Mouse (Mus musculus) midbrain, embryonic 13.5 days (tissue): ENCODE measurements around the gene Aplf. TPM values are rescaled to one million over a fixed set of nuclear protein-coding genes. Genes with fewer than 3 reads are reported as not detected.

Experiments
- ATAC-seq: fragments of 200-750 bp; cut with Nextera tagmentation; 2 replicates; pipeline ENCODE4 v1.8.0; 2017; ENCODE audit warnings: mild to moderate bottlenecking, moderate TSS enrichment, moderate library complexity
- H3K27ac ChIP-seq: fragments of 300-500 bp; sonication (generic); 2 replicates; pipeline ENCODE4 v1.5.1; 2015; ENCODE audit warnings: inconsistent platforms, mild to moderate bottlenecking, moderate library complexity
- H3K27me3 ChIP-seq: fragments of 300-500 bp; sonication (generic); 2 replicates; pipeline ENCODE4 v1.6.1; 2015; ENCODE audit warnings: mild to moderate bottlenecking, inconsistent platforms
- H3K36me3 ChIP-seq: fragments of 300-500 bp; sonication (generic); 2 replicates; pipeline ENCODE4 v1.6.1; 2015; ENCODE audit warnings: mild to moderate bottlenecking, inconsistent platforms
- H3K4me1 ChIP-seq: fragments of 300-500 bp; sonication (generic); replicated peaks from 2 replicates; pipeline ENCODE4 v1.6.1; 2015; ENCODE audit warnings: inconsistent platforms
- H3K4me2 ChIP-seq: fragments of 300-500 bp; sonication (generic); replicated peaks from 2 replicates; pipeline ENCODE4 v1.6.1; 2015; ENCODE audit warnings: moderate library complexity, mild to moderate bottlenecking, inconsistent platforms
- H3K4me3 ChIP-seq: fragments of 300-500 bp; sonication (generic); replicated peaks from 2 replicates; pipeline ENCODE4 v1.5.1; 2015; ENCODE audit warnings: mild to moderate bottlenecking, inconsistent platforms
- H3K9ac ChIP-seq: fragments of 300-500 bp; sonication (generic); replicated peaks from 2 replicates; pipeline ENCODE4 v1.6.1; 2015; ENCODE audit warnings: mild to moderate bottlenecking, inconsistent platforms
- H3K9me3 ChIP-seq: fragments of 300-500 bp; sonication (generic); 2 replicates; pipeline ENCODE4 v1.6.1; 2016; ENCODE audit warnings: mild to moderate bottlenecking, inconsistent platforms
- WGBS: fragments of 180-500 bp; shearing (Covaris S2); methylation state at CpG from one replicate; pipeline ENCODE4 v1.1.7; 2015; 5-methylcytosine and 5-hydroxymethylcytosine counted together
- polyA plus RNA-seq: library from polyadenylated mRNA; unstranded; fragments of >200 nt; fragmentation: Nextera tagmentation; extraction: Ambion mirVana; gene quantifications from 2 replicates; pipeline ENCODE4 v1.2.1, GENCODE M21; 2015

Gene Aplf
- polyA plus RNA-seq, 1 experiment from 2014 or later = 10.7 TPM

DNA sequence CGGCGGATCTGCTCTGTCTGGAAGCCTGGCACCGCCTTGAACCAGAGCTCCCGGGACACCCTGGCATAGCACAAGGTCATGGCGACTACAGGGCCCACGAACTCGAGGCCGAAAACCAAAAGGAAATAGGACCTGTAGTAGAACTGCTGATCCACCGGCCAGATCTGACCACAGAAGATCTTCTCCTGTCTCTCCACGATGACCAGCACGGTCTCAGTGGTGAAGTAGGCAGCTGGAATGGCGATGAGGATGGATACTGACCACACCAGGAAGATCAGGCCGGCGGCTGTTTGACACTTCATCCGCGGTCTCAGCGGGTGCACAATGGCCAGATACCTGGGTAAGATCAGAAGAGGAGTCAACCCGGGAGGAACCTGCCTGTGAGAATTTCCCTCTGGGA, 90.4 kb downstream of the Aplf start:
- Histone ChIP-seq H3K27ac (no peak overlapping the region), H3K4me3 (no peak overlapping the region), H3K4me1 (no peaks in the 10 kb centered on the region), H3K9me3 (no peaks in the 10 kb centered on the region), H3K36me3 (no peaks in the 10 kb centered on the region), H3K27me3 (no peaks in the 10 kb centered on the region), H3K4me2 (no peak overlapping the region), H3K9ac (no peak overlapping the region)
- ATAC-seq = no peak
- 90% methylated on average over 18 of the region's 18 CpGs for WGBS

DNA sequence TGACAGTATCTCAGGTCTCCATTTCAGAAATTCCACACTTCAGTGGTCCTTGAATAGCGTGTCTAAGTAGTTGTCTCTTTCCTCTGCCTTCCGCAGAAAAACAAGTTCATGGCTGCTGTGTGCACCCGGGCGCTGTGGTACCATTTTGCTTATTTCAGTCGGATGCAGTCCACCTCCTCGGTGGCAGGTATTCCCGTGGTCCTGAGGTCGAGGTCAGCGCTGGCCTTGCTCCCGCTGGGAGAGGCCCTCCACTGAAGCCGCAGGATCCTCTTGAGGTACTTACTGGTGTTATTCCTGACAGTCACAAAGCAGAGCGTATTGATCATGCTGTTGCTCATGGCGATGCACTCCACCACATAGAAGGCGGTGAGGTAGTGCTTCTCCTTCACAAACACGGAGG, 90.9 kb downstream of the Aplf start:
- H3K4me2 ChIP-seq = no peak overlapping the region
- H3K9ac ChIP-seq = no peak overlapping the region
- no peaks in the 10 kb centered on the region for H3K27me3 ChIP-seq
- H3K4me3 ChIP-seq = no peak overlapping the region
- WGBS = 87% methylated on average over 15 of the region's 15 CpGs
- ATAC-seq = no peak
- no peak overlapping the region for H3K27ac ChIP-seq
- no peaks in the 10 kb centered on the region for H3K36me3 ChIP-seq
- no peaks in the 10 kb centered on the region for H3K4me1 ChIP-seq
- H3K9me3 ChIP-seq = no peaks in the 10 kb centered on the region

Other genes with a start within 250 kb of the Aplf start
- gene Bmp10, start 243.2 kb downstream of the Aplf start, polyA plus RNA-seq = not detected in 2 replicates
- 1.2 and 1.5 TPM in 2 replicates for gene Arhgap25, start 138.9 kb downstream of the Aplf start, polyA plus RNA-seq
- gene Prokr1, start 81.5 kb downstream of the Aplf start, polyA plus RNA-seq = 2.1 and 2.5 TPM in 2 replicates
- gene Efcc1, start 58.7 kb upstream of the Aplf start, polyA plus RNA-seq = 3.2 and 4.2 TPM in 2 replicates
- 0.54 and 1.1 TPM in 2 replicates for gene Gp9, start 105.9 kb upstream of the Aplf start, polyA plus RNA-seq
- gene Rab43, start 140.0 kb upstream of the Aplf start, polyA plus RNA-seq = 7.5 and 9.6 TPM in 2 replicates
- 3.2 and 3.3 TPM in 2 replicates for gene Gm45140, start 163.6 kb upstream of the Aplf start, polyA plus RNA-seq
- gene Isy1, start 166.6 kb upstream of the Aplf start, polyA plus RNA-seq = 34.4 and 36.9 TPM in 2 replicates
- gene Cnbp, start 178.9 kb upstream of the Aplf start, polyA plus RNA-seq = 700 and 708 TPM in 2 replicates
- 159 TPM in 2 replicates for gene Copg1, start 215.6 kb upstream of the Aplf start, polyA plus RNA-seq
- 40.3 and 42.7 TPM in 2 replicates for gene Hmces, start 241.7 kb upstream of the Aplf start, polyA plus RNA-seq